Mouse (Mus musculus) heart, embryonic 11.5 days (tissue): Measurements from ENCODE around the gene Styk1. TPM values are rescaled to one million over a fixed set of nuclear protein-coding genes. Genes with fewer than 3 reads are reported as not detected.

Source experiments
- ATAC-seq: fragments of 200-750 bp; cut with Nextera tagmentation; replicated peaks from 2 replicates; pipeline ENCODE4 v1.8.0; 2017; ENCODE audit warnings: moderate library complexity; ENCODE audit not compliant: insufficient number of reproducible peaks, low FRiP score, low TSS enrichment
- H3K27ac ChIP-seq: fragments of 300-500 bp; sonication (generic); 2 replicates; pipeline ENCODE4 v1.5.1; 2014; ENCODE audit warnings: mild to moderate bottlenecking, low read depth, low read length
- H3K27me3 ChIP-seq: fragments of 300-500 bp; sonication (generic); 2 replicates; pipeline ENCODE4 v1.6.1; 2014; ENCODE audit warnings: mild to moderate bottlenecking, low read length, mixed read lengths; ENCODE audit not compliant: control insufficient read depth, insufficient read depth
- H3K36me3 ChIP-seq: fragments of 300-500 bp; sonication (generic); 2 replicates; pipeline ENCODE4 v1.6.1; 2014; ENCODE audit warnings: mild to moderate bottlenecking, low read length, moderate library complexity, mixed read lengths; ENCODE audit not compliant: control insufficient read depth, insufficient read depth
- H3K4me1 ChIP-seq: fragments of 300-500 bp; sonication (generic); 2 replicates; pipeline ENCODE4 v1.6.1; 2014; ENCODE audit warnings: low read length; ENCODE audit not compliant: control insufficient read depth, insufficient read depth
- H3K4me2 ChIP-seq: fragments of 300-500 bp; sonication (generic); 2 replicates; pipeline ENCODE4 v1.6.1; 2014; ENCODE audit warnings: mild to moderate bottlenecking, moderate library complexity
- H3K4me3 ChIP-seq: fragments of 300-500 bp; sonication (generic); 2 replicates; pipeline ENCODE4 v1.5.1; 2014; ENCODE audit warnings: low read depth, low read length
- H3K9ac ChIP-seq: fragments of 300-500 bp; sonication (generic); 2 replicates; pipeline ENCODE4 v1.6.1; 2014; ENCODE audit warnings: mild to moderate bottlenecking, low read depth, low read length, moderate library complexity
- H3K9me3 ChIP-seq: fragments of 300-500 bp; sonication (generic); replicated peaks from 2 replicates; pipeline ENCODE4 v1.6.1; 2016; ENCODE audit warnings: low read length; ENCODE audit not compliant: control insufficient read depth
- WGBS: fragments of 180-500 bp; shearing (Covaris S2); extraction: QIAGEN DNeasy Blood & Tissue Kit; methylation state at CpG from one replicate; pipeline ENCODE4 v1.1.7; 2014; ENCODE audit not compliant: insufficient replicate concordance; 5-methylcytosine and 5-hydroxymethylcytosine counted together
- polyA plus RNA-seq: library from polyadenylated mRNA; unstranded; fragments of >200 nt; fragmentation: Nextera tagmentation; extraction: Ambion mirVana; gene quantifications from 2 replicates; pipeline ENCODE4 v1.2.1, GENCODE M21; 2014

Gene Styk1
- polyA plus RNA-seq, 1 experiment from 2014 or later = 0.73 TPM

GRCm38 (mm10) chr6:131262009-131262408 lies 91.4 kb downstream of the Styk1 start:
- H3K9me3 ChIP-seq = no peaks in the 10 kb centered on the region
- H3K4me3 ChIP-seq = no peak overlapping the region
- ATAC-seq = no peak
- no peak overlapping the region for H3K9ac ChIP-seq
- H3K27ac ChIP-seq = no peak overlapping the region
- H3K36me3 ChIP-seq = no peaks in the 10 kb centered on the region
- no peaks in the 10 kb centered on the region for H3K27me3 ChIP-seq
- no peaks in the 10 kb centered on the region for H3K4me1 ChIP-seq
- H3K4me2 ChIP-seq = no peak overlapping the region
- 75% methylated on average over 3 of the region's 3 CpGs for WGBS

Other genes starting within 250 kb of the Styk1 start
- not detected in 2 replicates for gene Klra2, start 106.2 kb downstream of the Styk1 start, polyA plus RNA-seq
- gene Magohb, start 60.4 kb downstream of the Styk1 start, polyA plus RNA-seq = 43.5 and 46.2 TPM in 2 replicates
- 50.8 and 58.4 TPM in 2 replicates for gene Ybx3, start 34.9 kb upstream of the Styk1 start, polyA plus RNA-seq
- gene 5430401F13Rik, start 132.8 kb upstream of the Styk1 start, polyA plus RNA-seq = not detected in 2 replicates
- gene Gm6619, start 132.8 kb upstream of the Styk1 start, polyA plus RNA-seq = not detected in 2 replicates